Mouse (Mus musculus) naive thymus-derived CD4-positive, alpha-beta T cell, adult 2 months (primary cell): ENCODE results near the gene Zfp62.

ENCODE experiments used
- DNase-seq: peaks from one replicate; pipeline ENCODE4 v3.0.0-alpha.2; 2011; ENCODE audit warnings: low read depth

Gene Zfp62

DNA sequence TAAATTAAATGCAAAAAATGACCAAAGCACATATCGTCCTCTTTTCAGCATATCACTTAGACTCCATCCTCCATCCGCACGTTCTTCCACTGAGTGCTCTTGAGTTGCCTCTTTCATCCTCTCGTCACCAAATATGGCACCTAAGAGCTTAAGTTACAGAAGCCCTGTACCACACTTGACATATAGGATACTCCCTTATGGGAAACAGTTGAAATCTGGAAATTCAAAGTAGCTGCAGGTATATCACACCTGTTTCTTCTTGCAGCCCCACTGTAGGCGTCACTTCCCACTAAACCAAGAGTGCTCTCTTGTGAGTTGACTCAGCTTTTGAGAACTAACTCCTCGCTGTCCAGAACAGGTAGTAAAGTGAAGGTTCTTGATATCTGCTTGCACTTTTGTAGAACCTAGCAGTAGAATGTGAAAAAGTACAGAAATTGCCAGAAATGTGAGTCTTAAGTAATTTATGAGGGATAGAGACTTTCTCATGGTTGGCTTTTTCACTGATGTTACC, 2.0 kb downstream of the Zfp62 start:
- DNase-seq, result peak; percentile 31

DNA sequence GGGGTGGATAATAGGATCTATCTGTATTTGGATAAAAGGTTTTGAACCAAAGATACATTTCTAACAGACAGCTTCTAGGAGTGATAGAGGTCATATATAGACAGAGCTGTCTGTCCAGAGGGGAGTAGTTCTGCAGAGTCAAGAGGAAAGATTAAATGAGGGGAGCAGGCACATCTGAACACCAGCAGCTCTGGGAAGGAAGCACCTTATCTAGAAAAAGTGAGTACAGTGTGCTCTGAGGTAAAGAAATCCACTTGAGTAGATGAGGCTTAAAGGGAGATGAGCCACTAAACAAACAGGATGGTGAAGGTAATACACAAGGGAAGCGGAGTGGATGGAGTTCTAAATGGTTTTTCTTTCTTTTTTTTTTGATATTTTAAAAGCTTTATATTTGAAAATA, 4.4 kb downstream of the Zfp62 start:
- DNase-seq, result no peak

DNA sequence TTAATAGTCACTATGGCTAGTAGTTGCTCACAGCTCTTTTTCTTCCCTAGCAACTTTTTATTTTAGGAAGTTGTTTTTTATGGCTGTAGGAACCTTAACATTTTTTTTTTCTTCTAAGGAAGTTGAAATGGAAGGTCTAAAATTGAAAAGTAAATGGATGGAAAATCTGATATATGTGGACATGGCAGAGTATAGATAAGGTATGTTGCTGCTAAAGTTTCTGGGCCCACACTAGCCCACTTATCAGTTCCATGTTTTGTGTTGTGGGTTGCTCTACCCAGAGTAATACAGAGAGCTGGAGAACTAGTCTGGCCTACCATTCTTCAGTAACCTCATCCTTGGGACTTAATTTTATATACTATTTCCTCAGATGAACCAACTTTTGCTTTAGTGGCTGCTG, 9.5 kb downstream of the Zfp62 start:
- DNase-seq, result no peak

DNA sequence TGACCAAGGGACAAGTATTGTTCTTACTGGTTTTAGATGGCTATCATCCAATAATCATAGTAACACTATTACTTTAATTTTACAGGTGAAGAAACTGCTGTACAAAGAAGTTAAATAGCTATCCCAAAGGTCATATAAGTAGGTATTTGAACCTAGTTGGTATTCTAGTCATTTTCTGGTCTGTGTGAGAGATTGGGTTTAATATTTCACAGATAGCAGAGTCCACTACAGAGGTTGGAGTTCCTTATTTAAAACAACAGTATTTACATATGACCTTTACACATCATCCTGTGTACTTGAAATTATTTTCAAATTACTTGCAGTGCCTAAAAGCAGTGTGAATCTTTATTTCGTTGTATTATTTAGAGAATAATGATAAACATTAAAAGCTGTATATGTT, 10.4 kb downstream of the Zfp62 start:
- DNase-seq, result no peak

DNA sequence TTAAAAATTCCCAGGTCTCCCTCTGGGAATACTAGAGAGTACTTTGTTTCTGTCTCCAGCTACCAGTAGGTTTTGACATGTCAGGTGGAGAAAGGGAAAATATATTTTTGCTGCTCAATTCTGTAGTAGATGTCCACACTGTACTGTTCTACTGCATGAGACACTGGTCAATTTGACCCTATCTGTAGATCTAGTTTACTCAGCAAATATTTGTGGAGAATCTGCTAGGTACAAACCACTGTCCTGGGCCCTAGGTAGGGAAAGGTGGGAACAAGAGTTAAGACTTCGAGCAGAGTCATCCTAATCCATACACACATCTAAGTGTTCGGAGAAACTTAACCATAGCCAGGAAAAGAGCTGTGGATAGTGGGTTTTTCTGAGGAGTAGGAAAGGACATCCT, 16.2 kb downstream of the Zfp62 start:
- DNase-seq, result no peak

DNA sequence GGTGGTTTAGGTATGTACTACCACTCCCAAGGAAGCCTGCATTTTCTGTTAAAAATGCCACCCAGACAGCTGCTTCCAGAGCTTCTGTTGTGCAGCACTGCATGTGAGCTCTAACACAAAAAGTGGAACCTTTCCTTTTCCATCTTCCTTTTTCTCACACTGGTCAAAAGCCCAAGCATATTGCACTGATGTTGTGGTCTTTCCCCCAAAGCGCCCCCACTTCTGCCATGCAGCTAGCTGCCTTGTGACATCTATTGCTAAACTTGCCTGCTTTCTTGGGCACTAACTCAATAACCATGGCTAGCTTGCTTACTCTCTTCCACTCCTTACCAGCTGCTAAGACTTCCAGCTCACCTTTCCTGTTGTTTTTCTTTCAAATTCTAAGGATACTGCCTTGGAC, 21.4 kb downstream of the Zfp62 start:
- DNase-seq, result no peak

DNA sequence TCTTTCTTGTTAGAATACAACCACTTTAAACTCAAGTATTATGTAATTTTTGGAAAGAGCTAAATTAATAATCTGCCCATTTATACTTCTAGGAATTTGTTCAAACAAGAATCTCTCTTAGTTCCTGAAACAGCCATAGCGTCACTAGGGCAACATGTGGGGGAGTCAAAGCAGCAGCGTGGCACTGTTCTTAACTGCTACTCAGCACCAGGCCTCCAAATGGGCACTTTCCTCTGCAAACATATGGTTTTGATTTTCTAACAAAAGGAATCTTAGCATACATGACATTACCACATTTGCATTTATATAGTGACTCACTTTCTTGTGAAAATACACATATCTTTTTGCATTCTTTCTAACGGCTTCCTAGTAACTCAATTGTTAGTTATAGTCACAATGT, 29.7 kb downstream of the Zfp62 start:
- DNase-seq, result no peak

DNA sequence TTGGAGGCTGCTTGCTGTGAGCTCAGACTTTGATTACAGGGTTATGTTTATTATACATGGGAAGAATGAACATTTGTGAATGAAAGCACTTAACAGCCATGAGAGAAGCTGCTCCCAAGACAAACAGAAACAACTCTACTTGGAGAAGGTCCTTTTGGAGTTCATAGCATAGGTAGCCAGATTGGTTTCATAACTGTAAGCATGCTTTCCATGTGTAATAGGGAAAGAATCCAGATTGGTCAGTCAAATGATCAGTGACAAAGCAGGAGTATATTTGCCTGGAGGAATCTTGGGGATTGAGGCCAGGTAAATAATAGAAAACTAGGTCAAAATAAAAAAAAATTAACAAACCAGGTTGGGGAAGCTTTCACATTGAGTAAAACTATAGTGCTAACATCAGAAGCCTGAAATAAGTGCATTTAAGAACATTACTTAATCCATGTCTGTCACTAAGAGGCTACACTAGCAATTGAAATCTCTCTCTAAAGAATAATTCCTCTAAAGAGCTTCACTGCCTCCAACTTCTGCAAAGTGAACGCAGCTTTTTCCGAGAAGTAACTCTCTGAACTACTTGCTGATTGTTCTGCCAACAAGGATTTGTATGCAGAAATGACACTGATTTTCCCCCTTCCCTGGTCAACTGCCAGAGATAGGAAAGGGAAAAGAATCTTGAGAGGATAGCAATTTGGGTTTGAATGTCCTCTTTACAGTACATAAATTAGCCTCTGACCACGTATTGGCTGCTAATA, 32.5 kb downstream of the Zfp62 start:
- no peak for DNase-seq

DNA sequence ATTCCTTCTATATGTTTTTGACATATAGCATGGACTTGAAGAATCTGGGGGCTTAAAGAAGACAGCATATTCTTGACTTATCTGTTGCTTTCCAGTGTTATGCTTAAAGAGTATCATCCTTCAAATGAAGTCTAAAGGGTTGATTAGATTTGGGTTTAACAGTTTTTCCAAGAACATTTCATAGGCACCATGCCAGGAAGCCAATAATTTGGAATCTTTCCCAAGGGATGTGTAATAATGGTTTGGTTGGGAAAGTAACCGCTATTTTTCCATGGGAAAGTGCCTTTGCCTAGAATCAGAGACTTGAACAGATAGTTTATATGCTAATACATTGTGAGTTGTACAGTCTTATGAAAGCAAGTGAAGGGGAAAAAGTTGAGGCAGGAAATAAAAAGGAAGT, 33.8 kb downstream of the Zfp62 start:
- DNase-seq, result no peak

DNA sequence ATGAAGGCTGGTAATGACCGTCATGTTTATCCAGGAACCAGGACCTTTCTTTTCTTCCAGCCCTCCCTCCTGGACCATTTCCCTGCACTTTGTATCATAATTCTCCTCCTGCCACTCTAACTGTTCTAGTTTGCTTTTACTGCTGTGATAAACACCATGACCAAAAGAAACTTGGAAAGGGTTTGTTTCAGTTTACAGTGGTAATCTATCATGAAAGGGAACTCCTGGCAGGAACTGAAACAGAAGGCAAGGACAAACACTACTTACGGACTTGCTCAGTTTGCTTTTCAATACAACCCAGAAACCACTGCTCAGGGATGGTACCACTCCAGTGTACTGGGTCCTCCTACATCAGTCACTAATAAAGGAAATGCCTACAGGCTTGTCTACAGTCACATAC, 34.4 kb downstream of the Zfp62 start:
- no peak for DNase-seq

DNA sequence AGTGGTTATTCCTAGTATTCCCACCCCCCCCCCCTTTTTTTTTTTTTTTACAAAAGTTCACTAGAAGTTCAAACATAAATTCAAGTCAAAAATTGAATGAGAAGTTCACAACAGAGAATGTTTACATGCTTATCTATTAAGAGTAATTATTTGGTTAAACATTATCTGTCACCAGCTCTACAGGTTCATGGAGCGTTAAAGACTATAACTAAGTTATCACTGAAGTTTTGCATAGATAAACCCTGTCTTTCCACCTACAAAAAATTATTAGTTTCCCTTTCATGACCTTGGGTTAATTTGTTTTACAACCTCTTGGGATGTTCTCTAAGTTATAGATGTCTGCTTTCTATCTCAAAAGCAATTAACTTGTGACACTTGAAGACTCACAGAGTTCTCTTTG, 37.2 kb downstream of the Zfp62 start:
- DNase-seq, result no peak

DNA sequence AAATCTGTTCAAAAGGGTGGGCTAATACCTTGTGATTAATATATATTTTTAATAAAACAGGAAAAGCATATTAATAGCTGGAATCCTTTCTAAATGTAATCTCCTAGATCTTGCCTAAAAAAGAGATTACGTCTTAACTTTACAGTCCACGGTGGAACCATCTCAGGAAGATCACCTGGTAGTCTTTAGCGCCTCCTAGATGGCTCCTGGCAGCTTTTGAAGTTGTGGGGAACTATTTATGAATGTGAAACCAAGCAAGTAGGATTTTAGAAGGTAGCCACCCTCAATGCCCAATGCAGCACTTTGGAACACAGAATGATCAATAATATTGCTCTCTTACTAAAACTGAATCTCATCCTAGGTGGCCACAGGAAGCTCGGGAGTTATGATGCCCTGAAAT, 37.8 kb downstream of the Zfp62 start:
- DNase-seq, result no peak

DNA sequence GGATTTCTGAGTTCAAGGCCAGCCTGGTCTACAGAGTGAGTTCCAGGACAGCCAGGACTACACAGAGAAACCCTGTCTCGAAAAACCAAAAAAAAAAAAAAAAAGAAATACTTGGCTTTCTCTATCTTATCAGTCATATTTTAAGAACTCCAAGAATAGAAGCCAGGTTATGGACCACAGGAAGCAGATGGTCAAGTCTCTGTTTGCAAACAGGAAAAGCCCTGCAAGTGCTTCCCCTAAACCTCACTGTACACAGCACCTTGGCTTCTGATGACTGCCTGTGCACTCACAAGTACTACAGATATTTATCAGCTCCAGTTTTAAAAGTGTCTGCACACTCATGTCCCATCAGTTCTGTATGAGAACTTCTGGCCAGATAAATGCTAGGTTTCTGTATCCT, 38.4 kb downstream of the Zfp62 start:
- DNase-seq, result no peak

DNA sequence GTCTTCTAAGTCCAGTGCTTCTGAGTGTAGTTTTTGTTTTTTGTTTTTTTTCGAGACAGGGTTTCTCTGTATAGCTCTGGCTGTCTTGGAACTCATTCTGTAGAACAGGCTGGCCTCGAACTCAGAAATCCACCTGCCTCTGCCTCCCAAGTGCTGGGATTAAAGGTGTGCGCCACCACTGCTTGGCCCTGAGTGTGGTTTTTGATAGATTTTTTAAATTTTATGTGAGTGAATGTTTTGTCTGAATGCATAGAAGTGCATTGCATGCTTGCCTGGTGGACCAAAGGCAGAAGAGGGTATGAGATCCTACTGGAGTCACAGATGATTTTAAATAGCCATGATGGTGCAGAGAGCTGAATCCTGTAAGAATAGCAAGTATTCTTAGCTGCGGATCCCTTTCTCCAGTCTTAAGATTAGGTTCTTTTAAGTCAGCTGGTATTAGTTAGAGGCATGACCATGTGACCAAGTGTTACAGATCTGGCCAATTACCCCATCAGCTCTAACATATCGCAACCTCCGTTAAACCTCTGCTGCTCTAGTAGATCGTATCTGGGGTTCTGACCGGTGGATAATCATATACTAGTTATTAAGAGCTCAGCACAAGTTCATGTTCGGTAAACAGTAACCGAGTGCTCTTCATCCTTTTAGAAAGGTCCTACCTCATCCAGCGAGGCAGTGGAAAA, 40.0 kb downstream of the Zfp62 start:
- no peak for DNase-seq

DNA sequence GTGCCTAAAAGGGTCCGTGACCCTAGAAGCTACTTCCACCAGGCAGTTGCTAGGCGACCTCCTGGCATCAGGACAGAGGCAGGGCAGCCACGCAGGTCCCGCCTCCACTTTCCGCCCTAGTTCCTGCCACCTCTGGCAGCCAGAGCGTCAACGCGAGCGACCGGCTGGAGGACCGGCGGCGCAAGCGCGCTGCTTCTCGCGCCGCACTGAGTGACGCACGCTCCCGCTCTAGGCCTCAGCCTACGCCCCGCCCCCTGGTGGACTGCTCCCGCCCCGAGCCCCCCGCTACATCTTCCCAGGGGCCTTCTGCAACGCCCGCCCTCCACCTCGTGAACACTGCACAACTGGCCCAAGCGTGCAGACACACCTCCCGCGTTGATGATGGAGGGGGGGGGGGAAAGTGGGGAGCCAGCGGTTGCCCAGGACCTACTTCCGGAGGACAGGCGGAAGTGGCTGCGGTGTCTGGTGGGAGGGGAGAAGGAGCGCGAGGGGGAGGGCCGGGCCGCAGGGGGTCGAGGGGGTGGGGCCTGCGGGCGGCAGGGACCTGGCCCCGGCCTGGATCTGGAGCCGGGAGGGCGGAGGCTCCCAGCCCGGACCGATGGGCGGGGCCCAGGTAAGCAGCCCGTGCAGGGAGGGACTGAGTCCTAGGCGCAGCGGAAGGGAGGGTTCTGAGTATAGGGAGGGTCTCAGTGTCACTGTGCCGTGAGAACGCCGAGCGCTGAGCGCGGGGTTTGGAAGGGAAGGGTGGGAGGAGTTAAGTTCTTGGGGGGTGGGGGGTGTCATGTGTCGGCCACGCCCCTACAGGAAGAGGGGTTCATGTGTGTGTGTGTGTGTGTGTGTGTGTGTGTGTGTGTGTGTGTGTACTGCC, 40.9 kb downstream of the Zfp62 start, which contains the start of gene Mgat1:
Gene Mgat1 (plus strand): TSS at position 465 of the 868 bp plus-strand sequence.
- peak; percentile 96 for DNase-seq

DNA sequence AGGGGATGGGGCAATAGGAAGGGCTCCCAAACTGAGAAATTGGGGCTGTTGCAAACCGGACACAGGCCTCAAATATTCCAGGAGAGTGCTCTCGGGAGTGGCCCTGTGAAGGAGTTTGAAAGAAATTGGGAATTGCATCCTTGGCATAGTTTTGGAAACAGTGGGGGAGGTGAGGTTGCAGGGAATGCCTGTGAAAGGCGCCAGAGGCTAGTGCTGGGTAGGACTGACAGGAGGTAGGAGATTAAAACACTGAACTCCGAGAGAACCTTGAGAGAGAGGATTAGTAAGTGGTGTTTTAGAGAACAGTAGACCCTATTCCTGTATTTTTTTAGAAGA, 41.5 kb downstream of the Zfp62 start:
- DNase-seq, result no peak

DNA sequence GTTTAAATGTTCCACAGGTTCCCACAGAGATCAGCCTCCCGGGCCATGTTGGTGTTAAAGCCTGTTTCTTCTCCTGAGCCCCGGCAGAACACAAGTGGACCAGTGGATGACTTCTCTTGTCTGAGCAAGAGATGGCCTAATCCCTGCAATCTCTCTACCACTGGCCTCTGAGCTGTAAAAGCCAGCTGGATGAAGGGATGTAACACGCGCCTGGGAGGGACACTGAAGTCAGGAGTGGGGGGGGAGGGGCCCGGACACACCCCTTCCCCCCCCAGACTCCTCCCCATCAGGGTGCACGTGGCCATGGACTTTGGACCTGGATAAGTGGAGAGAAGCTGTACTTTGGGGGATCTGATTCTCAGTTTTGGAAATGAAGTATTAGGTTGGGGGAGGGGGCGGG, 42.1 kb downstream of the Zfp62 start:
- DNase-seq, result no peak

DNA sequence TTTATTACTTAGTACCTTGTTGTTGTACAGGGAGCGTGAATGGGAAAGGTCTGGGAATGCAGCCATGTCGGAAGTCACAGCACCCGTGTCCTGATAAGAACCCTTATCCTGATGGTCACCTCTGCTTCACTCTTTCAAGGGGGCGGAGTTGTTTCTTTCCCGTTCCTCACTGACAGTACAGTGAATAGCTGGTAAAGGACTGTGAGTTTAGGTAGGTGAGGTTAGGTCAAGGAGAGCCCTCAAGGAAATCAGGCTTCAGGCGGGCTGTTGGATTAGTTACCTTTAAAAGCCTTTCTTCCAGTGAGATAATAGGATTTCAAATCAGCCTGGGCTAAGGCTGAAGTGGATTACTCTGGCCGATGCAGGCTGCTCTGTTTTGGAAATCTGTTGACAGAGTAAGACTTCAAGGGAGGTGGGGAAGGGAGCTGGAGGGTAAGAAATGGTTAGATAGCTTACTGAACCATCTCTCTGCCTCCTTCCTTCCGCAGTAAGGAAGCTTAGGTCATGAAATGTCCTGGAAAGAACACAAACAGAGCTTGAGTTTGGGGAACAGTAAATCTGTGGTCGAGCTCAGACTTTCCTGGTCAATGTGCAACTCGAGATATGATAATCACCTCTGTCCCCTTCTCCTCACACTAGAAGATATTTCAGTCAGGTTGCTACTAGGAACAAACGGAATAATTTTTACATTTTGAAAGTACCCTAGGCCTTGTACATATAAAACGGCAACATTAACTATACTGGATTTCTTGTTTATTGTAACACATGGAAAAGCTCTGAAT, 42.7 kb downstream of the Zfp62 start:
- DNase-seq, result peak; percentile 18

DNA sequence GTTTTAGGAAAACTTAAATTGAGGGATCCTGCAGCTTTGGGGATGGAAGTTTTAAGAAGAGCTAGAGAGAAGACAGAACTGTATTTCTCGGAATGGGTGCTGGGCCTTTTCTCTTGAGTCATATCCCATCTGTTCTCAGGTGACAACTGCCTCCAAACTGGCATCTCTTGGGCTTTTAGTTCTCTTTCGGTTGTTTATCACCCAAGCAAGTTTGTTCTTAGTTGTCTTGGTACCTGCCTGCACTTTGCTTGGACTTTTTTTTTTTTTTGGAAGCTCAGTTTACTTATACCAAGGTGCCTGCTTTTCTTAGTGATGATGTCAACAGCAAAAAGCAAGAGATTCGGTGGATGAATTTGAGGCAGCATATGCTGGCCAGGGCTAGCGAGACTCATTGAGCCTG, 43.4 kb downstream of the Zfp62 start:
- DNase-seq, result no peak

DNA sequence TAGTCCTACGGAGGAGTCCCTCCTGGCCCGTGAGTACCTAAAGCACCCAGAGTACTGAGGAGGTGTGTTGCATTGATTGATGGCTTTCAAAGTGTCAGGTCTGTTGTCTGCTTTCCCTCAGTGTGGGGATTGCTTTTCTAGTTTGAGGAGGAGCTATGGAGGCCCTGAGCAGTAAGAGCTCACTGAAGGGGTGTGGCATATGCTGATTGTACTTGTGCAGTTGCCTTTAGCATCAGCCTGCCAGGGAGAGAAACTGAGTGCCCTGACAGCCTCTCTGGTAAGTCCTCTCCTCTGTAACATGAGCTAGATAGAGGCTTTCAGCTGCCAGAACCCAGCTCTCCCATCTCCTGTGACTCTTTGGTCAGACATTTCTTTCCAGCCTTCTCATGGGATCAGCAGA, 44.2 kb downstream of the Zfp62 start:
- peak; percentile 58 for DNase-seq

DNA sequence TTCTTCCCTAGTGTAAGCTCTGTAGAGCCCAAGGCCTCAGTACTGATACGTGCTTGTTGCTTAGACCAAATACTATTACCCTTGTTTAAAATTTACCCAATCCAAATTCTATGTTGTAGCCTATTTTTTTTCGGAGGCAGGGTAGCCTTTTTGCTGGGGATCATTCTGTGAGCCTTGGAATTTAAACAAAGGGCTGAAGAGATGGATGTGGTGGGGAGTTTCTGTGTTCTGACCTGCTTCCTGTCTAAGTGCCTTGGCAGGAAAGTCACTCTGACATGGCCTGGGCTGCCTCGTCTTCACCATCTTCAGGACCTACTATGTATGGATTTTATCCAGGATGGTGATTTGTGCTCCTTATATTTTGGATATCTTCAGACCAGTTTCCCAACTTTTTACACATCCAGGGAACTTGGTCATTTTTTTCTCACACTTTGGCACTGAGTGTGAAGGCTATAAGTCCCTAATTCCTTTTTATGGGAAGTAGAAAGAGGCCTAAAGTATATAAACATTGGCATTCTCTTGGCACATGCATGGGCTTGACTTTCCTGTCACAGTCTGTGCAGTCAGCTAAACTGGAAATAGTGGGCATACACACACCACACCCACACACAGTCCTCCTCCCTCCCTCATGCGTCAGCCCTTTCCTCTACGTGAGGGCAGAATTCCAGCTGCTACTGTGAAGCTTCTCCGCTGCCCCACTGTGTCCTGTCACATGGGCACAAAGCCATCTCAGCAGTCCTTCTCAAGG, 45.3 kb downstream of the Zfp62 start:
- peak; percentile 58 for DNase-seq
